9 mouse cellular contexts compared by ENCODE assay signal in the genomic region with DNA sequence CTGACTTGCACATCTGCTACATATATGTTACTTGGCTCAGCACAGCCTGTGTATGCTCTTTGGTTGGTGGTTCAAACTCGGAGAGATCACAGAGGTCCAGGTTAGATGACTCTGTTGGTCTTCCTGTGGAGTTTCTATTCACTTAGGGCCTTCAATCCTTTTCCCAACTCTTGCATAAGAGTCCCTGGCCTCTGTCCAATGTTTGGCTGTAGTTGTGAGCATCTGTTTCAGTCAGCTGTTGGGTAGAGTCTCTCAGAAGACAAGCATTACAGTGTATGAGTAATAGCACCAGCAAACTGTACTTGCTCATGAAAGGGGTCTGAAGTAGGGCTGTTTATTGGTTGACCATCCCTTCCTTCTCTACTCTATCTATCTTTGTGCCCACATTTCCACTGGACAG.
DNase-seq lines count a peak whose midpoint lies in the region; ATAC-seq and TF ChIP-seq lines count a peak whose summit lies in the region.
"Had no signal": no experiment of that assay in that cellular context is flagged by ENCODE, and none has a peak within 500 bp of the region (broad histone marks: within the 10 kb centered on the region; RNA-seq: fewer than 3 reads in every experiment).

No protein-coding gene starts in this region.

- H3K9me3 ChIP-seq in heart, embryonic 11.5 days (replicated peaks; ENCODE audit: control insufficient read depth, low read length), result no peaks in the 10 kb centered on the region
- H3K9me3 ChIP-seq in forebrain, embryonic 10.5 days, result no peaks in the 10 kb centered on the region
- H3K9me3 ChIP-seq in kidney, embryonic 14.5 days (ENCODE audit: control insufficient read depth, low read length), result no peaks in the 10 kb centered on the region

- H3K4me2 ChIP-seq in heart, embryonic 11.5 days, result no peak overlapping the region
- H3K4me2 ChIP-seq in kidney, embryonic 14.5 days (replicated peaks; ENCODE audit: low read depth, low read length), result no peak overlapping the region

- no peaks in the 10 kb centered on the region for H3K36me3 ChIP-seq in heart, embryonic 11.5 days (ENCODE audit: control insufficient read depth, insufficient read depth, low read length)
- no peaks in the 10 kb centered on the region for H3K36me3 ChIP-seq in forebrain, embryonic 10.5 days (replicated peaks)
- no peaks in the 10 kb centered on the region for H3K36me3 ChIP-seq in kidney, embryonic 14.5 days (ENCODE audit: control insufficient read depth, insufficient read depth, low read length)

- no peaks in the 10 kb centered on the region for H3K4me1 ChIP-seq in heart, embryonic 11.5 days (ENCODE audit: control insufficient read depth, insufficient read depth, low read length)
- H3K4me1 ChIP-seq in lung, adult 2 months (ENCODE audit: control insufficient read depth, insufficient read depth, low read length), result no peaks in the 10 kb centered on the region
- H3K4me1 ChIP-seq in forebrain, embryonic 10.5 days, result no peaks in the 10 kb centered on the region
- no peaks in the 10 kb centered on the region for H3K4me1 ChIP-seq in kidney, embryonic 14.5 days (ENCODE audit: control insufficient read depth, insufficient read depth, low read length)

- DNase-seq in heart, adult 11 months, result peak; percentile 95
- DNase-seq in Muller cell, postnatal 12 days (ENCODE audit: inconsistent ontology term), result peak; percentile 38
- DNase-seq in gastrocnemius, postnatal 25 days, result peak; percentile 65
- DNase-seq in lung, adult 2 months, result peak; percentile 2
- DNase-seq in forebrain, embryonic 10.5 days (ENCODE audit: extremely low spot score, low spot score), result no peak
- no peak for DNase-seq in retina, embryonic 14.5 days (ENCODE audit: low spot score)

- H3K27ac ChIP-seq in heart, embryonic 11.5 days (ENCODE audit: low read depth, low read length), result no peak overlapping the region
- no peak overlapping the region for H3K27ac ChIP-seq in forebrain, embryonic 10.5 days
- no peak overlapping the region for H3K27ac ChIP-seq in kidney, embryonic 14.5 days (ENCODE audit: low read depth, low read length)

- no peak for TF ChIP-seq CTCF in lung, adult 2 months (IDR thresholded peaks at IDR 0.05; ENCODE audit: insufficient read depth, low read length)

- no peak overlapping the region for H3K9ac ChIP-seq in heart, embryonic 11.5 days (ENCODE audit: low read depth, low read length)
- H3K9ac ChIP-seq in kidney, embryonic 14.5 days (ENCODE audit: low read depth, low read length), result no peak overlapping the region

- TF ChIP-seq POLR2A in lung, adult 2 months (IDR thresholded peaks at IDR 0.05; ENCODE audit: borderline replicate concordance, extremely low read depth, low read depth, low read length), result no peak

- no peaks in the 10 kb centered on the region for H3K27me3 ChIP-seq in heart, embryonic 11.5 days (ENCODE audit: control insufficient read depth, insufficient read depth, low read length)
- H3K27me3 ChIP-seq in forebrain, embryonic 10.5 days (ENCODE audit: poor library complexity, severe bottlenecking), result no peaks in the 10 kb centered on the region
- no peaks in the 10 kb centered on the region for H3K27me3 ChIP-seq in kidney, embryonic 14.5 days (ENCODE audit: control insufficient read depth, insufficient read depth, low read length)
- H3K27me3 ChIP-seq: CH12.LX had no signal

- no peak for ATAC-seq in heart, embryonic 11.5 days (replicated peaks; ENCODE audit: insufficient number of reproducible peaks, low FRiP score, low TSS enrichment)
- no peak for ATAC-seq in kidney, embryonic 14.5 days (ENCODE audit: low FRiP score, low TSS enrichment)

- no peak overlapping the region for H3K4me3 ChIP-seq in heart, embryonic 11.5 days (ENCODE audit: low read depth, low read length)
- no peak overlapping the region for H3K4me3 ChIP-seq in lung, adult 2 months (replicated peaks; ENCODE audit: extremely low read depth, low read depth, low read length)
- no peak overlapping the region for H3K4me3 ChIP-seq in forebrain, embryonic 10.5 days
- H3K4me3 ChIP-seq in kidney, embryonic 14.5 days (ENCODE audit: low read length), result no peak overlapping the region

- WGBS in heart, embryonic 11.5 days (ENCODE audit: insufficient replicate concordance), result 74% methylated on average over 1 of the region's 1 CpGs
- WGBS in lung, adult 2 months, result 66% methylated on average over 1 of the region's 1 CpGs
- WGBS in forebrain, embryonic 10.5 days, result 87% methylated on average over 1 of the region's 1 CpGs
- WGBS in kidney, embryonic 14.5 days, result 86% methylated on average over 1 of the region's 1 CpGs

Comparison
In these comparisons a context has a peak if more than half of its experiments do, and no peak if none do; other contexts are left out.
1. DNase-seq: peak in heart, adult 11 months (single experiment), Muller cell, postnatal 12 days (single experiment), gastrocnemius, postnatal 25 days (single experiment) and lung, adult 2 months (single experiment); none in forebrain, embryonic 10.5 days (single experiment) and retina, embryonic 14.5 days (single experiment).